Mouse (Mus musculus) brown adipose tissue, adult 24 weeks (tissue): ENCODE results near the gene Gid8. TPM values are rescaled to one million over a fixed set of nuclear protein-coding genes. Genes with fewer than 3 reads are reported as not detected.

ENCODE experiments used
- H3K27ac ChIP-seq: fragments of 200-500 bp; replicated peaks from 2 replicates; pipeline ENCODE4 v1.5.1; 2012; ENCODE audit warnings: low read depth, mild to moderate bottlenecking, low read length
- H3K4me1 ChIP-seq: fragments of 200-500 bp; 2 replicates; pipeline ENCODE4 v1.6.1; 2012; ENCODE audit warnings: low read length, mixed read lengths; ENCODE audit not compliant: control insufficient read depth, insufficient read depth, insufficient read length
- H3K4me3 ChIP-seq: fragments of 200-500 bp; 2 replicates; pipeline ENCODE4 v1.5.1; 2012; ENCODE audit warnings: low read depth, mild to moderate bottlenecking, low read length, moderate library complexity; ENCODE audit not compliant: insufficient read depth
- polyA plus RNA-seq: library from polyadenylated mRNA; stranded (reverse); fragments of >200 nt; gene quantifications from 2 replicates; pipeline ENCODE4 v1.2.4, GENCODE M21; 2012; ENCODE audit not compliant: missing spikeins, insufficient read depth, insufficient read length

Gene Gid8
- polyA plus RNA-seq, 1 experiment = 72.7 TPM

- H3K4me1 ChIP-seq = no peaks in the 10 kb centered on the region
- no peak overlapping the region for H3K4me3 ChIP-seq
- H3K27ac ChIP-seq = no peak overlapping the region
Observed at GRCm38 (mm10) chr2:180754976-180755688, 45.2 kb downstream of the Gid8 start.

- no peak overlapping the region for H3K27ac ChIP-seq
- H3K4me1 ChIP-seq = no peaks in the 10 kb centered on the region
- no peak overlapping the region for H3K4me3 ChIP-seq
Observed at GRCm38 (mm10) chr2:180755896-180756295, 46.0 kb downstream of the Gid8 start.

GRCm38 (mm10) chr2:180756786-180757185 lies 46.9 kb downstream of the Gid8 start:
- Histone ChIP-seq H3K4me3 (no peak overlapping the region), H3K27ac (no peak overlapping the region), H3K4me1 (no peaks in the 10 kb centered on the region)

- H3K4me3 ChIP-seq = no peak overlapping the region
- H3K4me1 ChIP-seq = no peaks in the 10 kb centered on the region
- no peak overlapping the region for H3K27ac ChIP-seq
Observed at GRCm38 (mm10) chr2:180758513-180759263, 48.8 kb downstream of the Gid8 start.

- no peaks in the 10 kb centered on the region for H3K4me1 ChIP-seq
- no peak overlapping the region for H3K27ac ChIP-seq
- H3K4me3 ChIP-seq = no peak overlapping the region
Observed at GRCm38 (mm10) chr2:180764986-180765385, 55.1 kb downstream of the Gid8 start.

GRCm38 (mm10) chr2:180765713-180766112 lies 55.8 kb downstream of the Gid8 start:
- Histone ChIP-seq H3K4me1 (no peaks in the 10 kb centered on the region), H3K4me3 (no peak overlapping the region), H3K27ac (no peak overlapping the region)

Other genes with a start within 250 kb of the Gid8 start
- not detected in 2 replicates for gene Ntsr1, start 210.1 kb upstream of the Gid8 start, polyA plus RNA-seq
- gene Mrgbp, start 128.8 kb upstream of the Gid8 start, polyA plus RNA-seq = 8.1 and 10.4 TPM in 2 replicates
- 17.9 and 19.9 TPM in 2 replicates for gene Ogfr, start 120.9 kb upstream of the Gid8 start, polyA plus RNA-seq
- gene Col9a3, start 112.3 kb upstream of the Gid8 start, polyA plus RNA-seq = not detected in 2 replicates
- gene Tcfl5, start 67.4 kb upstream of the Gid8 start, polyA plus RNA-seq = not detected in 2 replicates
- 13.6 and 15.3 TPM in 2 replicates for gene Dido1, start 118 bp upstream of the Gid8 start, polyA plus RNA-seq
- not detected in 2 replicates for gene Slc17a9, start 15.1 kb downstream of the Gid8 start, polyA plus RNA-seq
- not detected in 2 replicates for gene Bhlhe23, start 66.8 kb downstream of the Gid8 start, polyA plus RNA-seq
- gene Ythdf1, start 210.8 kb downstream of the Gid8 start, polyA plus RNA-seq = 17.6 and 25.7 TPM in 2 replicates
- gene Birc7, start 218.9 kb downstream of the Gid8 start, polyA plus RNA-seq = not detected in 2 replicates
- gene Nkain4, start 244.6 kb downstream of the Gid8 start, polyA plus RNA-seq = not detected in 2 replicates